Mouse (Mus musculus): ENCODE measurements around the gene Zfp64. TPM values are rescaled to one million over a fixed set of nuclear protein-coding genes. Genes with fewer than 3 reads are reported as not detected.

Zfp64 gene
- polyA plus RNA-seq (2014; fragmentation: Nextera tagmentation; extraction: Ambion mirVana) = 36.8 and 38.7 TPM in 2 replicates

GRCm38 (mm10) chr2:168954835-168955716 is at the start of gene Zfp64:
Gene Zfp64 (minus strand): TSS chr2:168955587.
- Histone ChIP-seq H3K4me1 (replicated peaks; ENCODE audit: control insufficient read depth, insufficient read depth, low read length) (peaks cover 12% of the 10 kb centered on the region), H3K9me3 (ENCODE audit: control insufficient read depth, low read length) (no peaks in the 10 kb centered on the region), H3K36me3 (ENCODE audit: control insufficient read depth, insufficient read depth, low read length) (peaks cover 17% of the 10 kb centered on the region), H3K4me3 (ENCODE audit: low read depth, low read length) (peak within 1 kb of the TSS; percentile 91), H3K27me3 (replicated peaks; ENCODE audit: control insufficient read depth, insufficient read depth, low read length) (no peaks in the 10 kb centered on the region), H3K27ac (ENCODE audit: low read depth) (peak within 1 kb of the TSS; percentile 83), H3K9ac (ENCODE audit: low read length) (peak within 1 kb of the TSS; percentile 88), H3K4me2 (ENCODE audit: low read length) (peak within 1 kb of the TSS; percentile 93)
- ATAC-seq (replicated peaks; ENCODE audit: low FRiP score, low TSS enrichment, low read depth) = peak; percentile 91
- DNase-seq (ENCODE audit: low spot score) = peak; percentile 93
- WGBS = under 1% methylated on average over 52 of the region's 52 CpGs

GRCm38 (mm10) chr2:168992642-168993420 is 37.4 kb upstream of the Zfp64 start:
- Histone ChIP-seq H3K36me3 (ENCODE audit: control insufficient read depth, insufficient read depth, low read length) (no peaks in the 10 kb centered on the region), H3K4me2 (ENCODE audit: low read length) (no peak overlapping the region), H3K27ac (ENCODE audit: low read depth) (no peak overlapping the region), H3K9ac (ENCODE audit: low read length) (no peak overlapping the region), H3K4me3 (ENCODE audit: low read depth, low read length) (no peak overlapping the region), H3K27me3 (replicated peaks; ENCODE audit: control insufficient read depth, insufficient read depth, low read length) (no peaks in the 10 kb centered on the region), H3K9me3 (ENCODE audit: control insufficient read depth, low read length) (no peaks in the 10 kb centered on the region), H3K4me1 (replicated peaks; ENCODE audit: control insufficient read depth, insufficient read depth, low read length) (no peaks in the 10 kb centered on the region)
- DNase-seq (ENCODE audit: low spot score) (no peak), ATAC-seq (replicated peaks; ENCODE audit: low FRiP score, low TSS enrichment, low read depth) (no peak)
- 74% methylated on average over 22 of the region's 22 CpGs for WGBS

- Histone ChIP-seq H3K4me1 (replicated peaks; ENCODE audit: control insufficient read depth, insufficient read depth, low read length) (no peaks in the 10 kb centered on the region), H3K4me3 (ENCODE audit: low read depth, low read length) (no peak overlapping the region), H3K9me3 (ENCODE audit: control insufficient read depth, low read length) (no peaks in the 10 kb centered on the region), H3K4me2 (ENCODE audit: low read length) (no peak overlapping the region), H3K9ac (ENCODE audit: low read length) (no peak overlapping the region), H3K27ac (ENCODE audit: low read depth) (no peak overlapping the region), H3K36me3 (ENCODE audit: control insufficient read depth, insufficient read depth, low read length) (no peaks in the 10 kb centered on the region), H3K27me3 (replicated peaks; ENCODE audit: control insufficient read depth, insufficient read depth, low read length) (no peaks in the 10 kb centered on the region)
- DNase-seq (ENCODE audit: low spot score) (no peak), ATAC-seq (replicated peaks; ENCODE audit: low FRiP score, low TSS enrichment, low read depth) (no peak)
- WGBS = 69% methylated on average over 4 of the region's 4 CpGs
These were observed 35.6 kb upstream of the Zfp64 start for GRCm38 (mm10) chr2:168990957-168991356.

- DNase-seq (ENCODE audit: low spot score) (peak; percentile 61), ATAC-seq (replicated peaks; ENCODE audit: low FRiP score, low TSS enrichment, low read depth) (no peak)
- 57% methylated on average over 13 of the region's 13 CpGs for WGBS
These were observed 34.8 kb upstream of the Zfp64 start for GRCm38 (mm10) chr2:168990061-168990753.

GRCm38 (mm10) chr2:168988056-168988455 is 32.7 kb upstream of the Zfp64 start:
- Histone ChIP-seq H3K4me3 (ENCODE audit: low read depth, low read length) (no peak overlapping the region), H3K36me3 (ENCODE audit: control insufficient read depth, insufficient read depth, low read length) (no peaks in the 10 kb centered on the region), H3K27me3 (replicated peaks; ENCODE audit: control insufficient read depth, insufficient read depth, low read length) (no peaks in the 10 kb centered on the region), H3K9me3 (ENCODE audit: control insufficient read depth, low read length) (no peaks in the 10 kb centered on the region), H3K27ac (ENCODE audit: low read depth) (no peak overlapping the region), H3K9ac (ENCODE audit: low read length) (no peak overlapping the region), H3K4me1 (replicated peaks; ENCODE audit: control insufficient read depth, insufficient read depth, low read length) (no peaks in the 10 kb centered on the region), H3K4me2 (ENCODE audit: low read length) (no peak overlapping the region)
- 89% methylated on average over 1 of the region's 1 CpGs for WGBS
- no peak for DNase-seq (ENCODE audit: low spot score)
- no peak for ATAC-seq (replicated peaks; ENCODE audit: low FRiP score, low TSS enrichment, low read depth)

More at GRCm38 (mm10) chr2:168990061-168990753, 34.8 kb upstream of the Zfp64 start:
- Histone ChIP-seq H3K4me2 (ENCODE audit: low read length) (no peak overlapping the region), H3K4me3 (ENCODE audit: low read depth, low read length) (no peak overlapping the region), H3K4me1 (replicated peaks; ENCODE audit: control insufficient read depth, insufficient read depth, low read length) (no peaks in the 10 kb centered on the region), H3K9me3 (ENCODE audit: control insufficient read depth, low read length) (no peaks in the 10 kb centered on the region), H3K27ac (ENCODE audit: low read depth) (no peak overlapping the region), H3K36me3 (ENCODE audit: control insufficient read depth, insufficient read depth, low read length) (no peaks in the 10 kb centered on the region), H3K9ac (ENCODE audit: low read length) (no peak overlapping the region), H3K27me3 (replicated peaks; ENCODE audit: control insufficient read depth, insufficient read depth, low read length) (no peaks in the 10 kb centered on the region)

- WGBS = 80% methylated on average over 13 of the region's 13 CpGs
- Histone ChIP-seq H3K27ac (ENCODE audit: low read depth) (no peak overlapping the region), H3K4me3 (ENCODE audit: low read depth, low read length) (no peak overlapping the region), H3K9me3 (ENCODE audit: control insufficient read depth, low read length) (no peaks in the 10 kb centered on the region), H3K4me1 (replicated peaks; ENCODE audit: control insufficient read depth, insufficient read depth, low read length) (no peaks in the 10 kb centered on the region), H3K4me2 (ENCODE audit: low read length) (no peak overlapping the region), H3K36me3 (ENCODE audit: control insufficient read depth, insufficient read depth, low read length) (no peaks in the 10 kb centered on the region), H3K9ac (ENCODE audit: low read length) (no peak overlapping the region), H3K27me3 (replicated peaks; ENCODE audit: control insufficient read depth, insufficient read depth, low read length) (no peaks in the 10 kb centered on the region)
- ATAC-seq (replicated peaks; ENCODE audit: low FRiP score, low TSS enrichment, low read depth) (no peak), DNase-seq (ENCODE audit: low spot score) (no peak)
These were observed 32.0 kb upstream of the Zfp64 start for GRCm38 (mm10) chr2:168987421-168987820.

- Histone ChIP-seq H3K27me3 (replicated peaks; ENCODE audit: control insufficient read depth, insufficient read depth, low read length) (no peaks in the 10 kb centered on the region), H3K36me3 (ENCODE audit: control insufficient read depth, insufficient read depth, low read length) (no peaks in the 10 kb centered on the region), H3K9me3 (ENCODE audit: control insufficient read depth, low read length) (no peaks in the 10 kb centered on the region), H3K27ac (ENCODE audit: low read depth) (no peak overlapping the region), H3K9ac (ENCODE audit: low read length) (no peak overlapping the region), H3K4me1 (replicated peaks; ENCODE audit: control insufficient read depth, insufficient read depth, low read length) (no peaks in the 10 kb centered on the region), H3K4me2 (ENCODE audit: low read length) (no peak overlapping the region), H3K4me3 (ENCODE audit: low read depth, low read length) (no peak overlapping the region)
- ATAC-seq (replicated peaks; ENCODE audit: low FRiP score, low TSS enrichment, low read depth) (no peak), DNase-seq (ENCODE audit: low spot score) (no peak)
- WGBS = 90% methylated on average over 7 of the region's 7 CpGs
These were observed 26.6 kb upstream of the Zfp64 start for GRCm38 (mm10) chr2:168981951-168982350.

GRCm38 (mm10) chr2:168981448-168981847 is 26.1 kb upstream of the Zfp64 start:
- Histone ChIP-seq H3K4me2 (ENCODE audit: low read length) (no peak overlapping the region), H3K9ac (ENCODE audit: low read length) (no peak overlapping the region), H3K27me3 (replicated peaks; ENCODE audit: control insufficient read depth, insufficient read depth, low read length) (no peaks in the 10 kb centered on the region), H3K4me1 (replicated peaks; ENCODE audit: control insufficient read depth, insufficient read depth, low read length) (no peaks in the 10 kb centered on the region), H3K4me3 (ENCODE audit: low read depth, low read length) (no peak overlapping the region), H3K27ac (ENCODE audit: low read depth) (no peak overlapping the region), H3K9me3 (ENCODE audit: control insufficient read depth, low read length) (no peaks in the 10 kb centered on the region), H3K36me3 (ENCODE audit: control insufficient read depth, insufficient read depth, low read length) (no peaks in the 10 kb centered on the region)
- no peak for ATAC-seq (replicated peaks; ENCODE audit: low FRiP score, low TSS enrichment, low read depth)
- 77% methylated on average over 12 of the region's 12 CpGs for WGBS
- DNase-seq (ENCODE audit: low spot score) = no peak

Data from intestine, embryonic 14.5 days (tissue).